8 mouse cellular contexts compared by ENCODE assay signal in genomic region chr11:11564266-11565044, GRCm38 (mm10).
A peak's percentile ranks its signal among the peaks of the same experiment; 100 is the strongest.
DNase-seq lines count a peak whose midpoint lies in the region; ATAC-seq and TF ChIP-seq lines count a peak whose summit lies in the region.

No protein-coding gene starts in this region.

- peak overlapping the region; percentile 33 for H3K27ac ChIP-seq in heart, embryonic 16.5 days (ENCODE audit: low read length)

- no peak for TF ChIP-seq CTCF in brain, embryonic 14.5 days (IDR thresholded peaks at IDR 0.05; ENCODE audit: borderline replicate concordance, extremely low read depth, insufficient read depth, insufficient read length)

- TF ChIP-seq POLR2A in brain, embryonic 14.5 days (IDR thresholded peaks at IDR 0.05; ENCODE audit: borderline replicate concordance, extremely low read depth, insufficient read depth, insufficient read length, poor library complexity, severe bottlenecking), result no peak

- DNase-seq in heart, postnatal 14 days, result no peak
- peak; percentile 86 for DNase-seq in CD4-positive helper T cell, adult 2 months (ENCODE audit: low read depth, low spot score)
- peak; percentile 14 for DNase-seq in brain, embryonic 14.5 days (ENCODE audit: low read depth)
- DNase-seq in frontal cortex, postnatal 36 days (ENCODE audit: low spot score in 2 of 2), result no peak
- no peak for DNase-seq in left cerebral cortex, adult 8-10 months (ENCODE audit: low spot score in 2 of 2)

- no peaks in the 10 kb centered on the region for H3K27me3 ChIP-seq in heart, embryonic 16.5 days (ENCODE audit: control insufficient read depth, insufficient read depth, low read length)

- peak; percentile 72 for ATAC-seq in heart, embryonic 16.5 days (replicated peaks; ENCODE audit: extremely low read depth, insufficient read depth, low FRiP score)
- ATAC-seq in megakaryocyte progenitor cell, adult 5-6 weeks (replicated peaks; ENCODE audit: poor library complexity), result peak; percentile 79
- no peak for ATAC-seq in cerebellum, adult (ENCODE audit: insufficient number of reproducible peaks, low FRiP score, low TSS enrichment)

- intact Hi-C loops in heart, postnatal 14 days (cut with DNase I), result no loop called here

- no peak overlapping the region for H3K9ac ChIP-seq in heart, embryonic 16.5 days (ENCODE audit: low read length)

- no peaks in the 10 kb centered on the region for H3K4me1 ChIP-seq in heart, embryonic 16.5 days (ENCODE audit: control insufficient read depth, insufficient read depth, low read length)

- no peak overlapping the region for H3K4me2 ChIP-seq in heart, embryonic 16.5 days (ENCODE audit: low read depth, low read length)

- H3K4me3 ChIP-seq in heart, embryonic 16.5 days (ENCODE audit: low read length), result no peak overlapping the region

- no peaks in the 10 kb centered on the region for H3K9me3 ChIP-seq in heart, embryonic 16.5 days (replicated peaks; ENCODE audit: control insufficient read depth, low read length)

- no peaks in the 10 kb centered on the region for H3K36me3 ChIP-seq in heart, embryonic 16.5 days (ENCODE audit: control insufficient read depth, insufficient read depth)

- 55% methylated on average over 7 of the region's 7 CpGs for WGBS in heart, embryonic 16.5 days

Comparison
In these comparisons a context has a peak if more than half of its experiments do, and no peak if none do; other contexts are left out.
1. DNase-seq: peak in CD4-positive helper T cell, adult 2 months (single experiment) and brain, embryonic 14.5 days (single experiment); none in heart, postnatal 14 days (0 of 2), frontal cortex, postnatal 36 days (0 of 2) and left cerebral cortex, adult 8-10 months (0 of 2).